Mouse (Mus musculus): ENCODE measurements around the gene Cnp. TPM values are rescaled to one million over a fixed set of nuclear protein-coding genes. Genes with fewer than 3 reads are reported as not detected.
"Not testable (repeated sequence)": the region's sequence is repeated elsewhere in the genome, so short reads cannot be mapped to it uniquely, and the experiment has no call there.

Gene Cnp
- polyA plus RNA-seq, 1 experiment, result 97.4 TPM

DNA sequence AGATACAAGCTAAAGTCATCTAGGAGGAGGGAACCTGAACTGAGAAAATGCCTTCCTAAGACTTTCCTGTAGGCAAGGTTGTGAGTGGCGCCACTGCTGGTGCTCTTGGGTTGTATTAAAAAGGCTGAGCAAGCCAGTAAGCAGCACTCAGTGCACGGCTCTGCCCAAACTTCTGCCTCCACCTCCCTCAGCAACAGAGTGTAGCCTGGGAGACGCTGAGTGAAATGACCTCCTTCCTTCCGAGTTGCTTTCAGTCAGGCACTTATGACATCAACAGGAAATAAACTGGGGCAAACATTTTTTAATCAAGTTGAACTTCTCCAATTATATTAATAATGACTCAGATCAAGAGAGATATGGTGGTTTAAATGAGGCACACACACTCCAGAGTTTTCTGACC is 34.1 kb downstream of the Cnp start:
- WGBS, result 43% methylated on average over 4 of the region's 4 CpGs
- DNase-seq (ENCODE audit: low read depth in 1 of 2, low spot score in 2 of 2), result no peak
- Histone ChIP-seq H3K4me1 (ENCODE audit: control insufficient read depth, insufficient read depth, insufficient read length) (peaks cover 5% of the 10 kb centered on the region; the same call in 1 of the 2 replicates), H3K27ac (ENCODE audit: insufficient read depth, low read length) (peak overlapping the region; percentile 67), H3K4me3 (ENCODE audit: extremely low read depth, insufficient read depth, insufficient read length) (no peak overlapping the region), H3K27me3 (ENCODE audit: control insufficient read depth, insufficient read depth, low read length) (no peaks in the 10 kb centered on the region), H3K36me3 (ENCODE audit: control insufficient read depth, insufficient read depth, low read length) (peaks cover 9% of the 10 kb centered on the region)
- TF ChIP-seq POLR2A (IDR thresholded peaks at IDR 0.05; ENCODE audit: low read depth, low read length) (no peak), CTCF (IDR thresholded peaks at IDR 0.05; ENCODE audit: extremely low read depth, insufficient read depth, insufficient read length, insufficient replicate concordance) (no peak)

- Histone ChIP-seq H3K27ac (ENCODE audit: insufficient read depth, low read length) (peak overlapping the region; percentile 45), H3K4me1 (ENCODE audit: control insufficient read depth, insufficient read depth, insufficient read length) (peaks cover 5% of the 10 kb centered on the region; the same call in 1 of the 2 replicates), H3K36me3 (ENCODE audit: control insufficient read depth, insufficient read depth, low read length) (peaks cover 9% of the 10 kb centered on the region), H3K4me3 (ENCODE audit: extremely low read depth, insufficient read depth, insufficient read length) (no peak overlapping the region), H3K27me3 (ENCODE audit: control insufficient read depth, insufficient read depth, low read length) (no peaks in the 10 kb centered on the region)
- 80% methylated on average over 5 of the region's 5 CpGs for WGBS
- TF ChIP-seq CTCF (IDR thresholded peaks at IDR 0.05; ENCODE audit: extremely low read depth, insufficient read depth, insufficient read length, insufficient replicate concordance), result no peak
- TF ChIP-seq POLR2A (IDR thresholded peaks at IDR 0.05; ENCODE audit: low read depth, low read length), result no peak
- DNase-seq (ENCODE audit: low read depth in 1 of 2, low spot score in 2 of 2), result no peak
These were observed 34.8 kb downstream of the Cnp start for GRCm38 (mm10) chr11:100609355-100609996.

- Histone ChIP-seq H3K27ac (ENCODE audit: insufficient read depth, low read length) (peak overlapping the region; percentile 59), H3K4me1 (ENCODE audit: control insufficient read depth, insufficient read depth, insufficient read length) (peaks cover 5% of the 10 kb centered on the region; the same call in 1 of the 2 replicates), H3K27me3 (ENCODE audit: control insufficient read depth, insufficient read depth, low read length) (no peaks in the 10 kb centered on the region), H3K4me3 (ENCODE audit: extremely low read depth, insufficient read depth, insufficient read length) (no peak overlapping the region), H3K36me3 (ENCODE audit: control insufficient read depth, insufficient read depth, low read length) (peaks cover 8% of the 10 kb centered on the region)
- no peak for DNase-seq (ENCODE audit: low read depth in 1 of 2, low spot score in 2 of 2)
- no peak for TF ChIP-seq CTCF (IDR thresholded peaks at IDR 0.05; ENCODE audit: extremely low read depth, insufficient read depth, insufficient read length, insufficient replicate concordance)
- no peak for TF ChIP-seq POLR2A (IDR thresholded peaks at IDR 0.05; ENCODE audit: low read depth, low read length)
- 65% methylated on average over 9 of the region's 9 CpGs for WGBS
These were observed 35.4 kb downstream of the Cnp start for GRCm38 (mm10) chr11:100609997-100610680.

- 74% methylated on average over 6 of the region's 6 CpGs for WGBS
- TF ChIP-seq CTCF (IDR thresholded peaks at IDR 0.05; ENCODE audit: extremely low read depth, insufficient read depth, insufficient read length, insufficient replicate concordance), result peak; percentile 31; the same call in 1 of the 2 replicates
- TF ChIP-seq POLR2A (IDR thresholded peaks at IDR 0.05; ENCODE audit: low read depth, low read length), result no peak
- DNase-seq (ENCODE audit: low read depth in 1 of 2, low spot score in 2 of 2), result no peak
- Histone ChIP-seq H3K4me1 (ENCODE audit: control insufficient read depth, insufficient read depth, insufficient read length) (peaks cover 7% of the 10 kb centered on the region; the same call in 1 of the 2 replicates), H3K4me3 (ENCODE audit: extremely low read depth, insufficient read depth, insufficient read length) (no peak overlapping the region), H3K27me3 (ENCODE audit: control insufficient read depth, insufficient read depth, low read length) (no peaks in the 10 kb centered on the region), H3K36me3 (ENCODE audit: control insufficient read depth, insufficient read depth, low read length) (peaks cover 8% of the 10 kb centered on the region), H3K27ac (ENCODE audit: insufficient read depth, low read length) (0 out of 2 replicates have a peak overlapping the region, but pooled peaks have one; percentile 0)
These were observed 36.9 kb downstream of the Cnp start for GRCm38 (mm10) chr11:100611627-100612026.

DNA sequence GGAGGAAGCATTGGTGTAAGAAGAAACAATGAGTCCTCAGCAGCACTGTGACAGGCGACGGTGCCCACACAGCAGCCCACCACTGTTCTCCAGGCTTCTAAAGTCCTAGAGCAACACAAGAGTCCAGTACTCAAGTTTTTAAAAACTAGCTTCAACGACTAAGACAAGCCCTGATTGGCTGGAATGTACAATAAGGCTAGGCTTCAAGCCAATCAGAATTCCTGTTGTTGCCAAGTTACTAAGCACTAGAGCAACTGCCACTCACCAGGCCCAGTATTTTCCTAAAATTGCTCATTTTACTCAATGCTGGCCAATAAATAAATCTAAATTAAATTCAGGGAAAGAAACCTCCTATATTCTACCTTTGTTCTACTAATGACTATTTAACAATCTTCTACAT is 38.5 kb downstream of the Cnp start:
- no peak for DNase-seq (ENCODE audit: low read depth in 1 of 2, low spot score in 2 of 2)
- TF ChIP-seq CTCF (IDR thresholded peaks at IDR 0.05; ENCODE audit: extremely low read depth, insufficient read depth, insufficient read length, insufficient replicate concordance) (no peak), POLR2A (IDR thresholded peaks at IDR 0.05; ENCODE audit: low read depth, low read length) (no peak)
- Histone ChIP-seq H3K4me3 (ENCODE audit: extremely low read depth, insufficient read depth, insufficient read length) (no peak overlapping the region), H3K27me3 (ENCODE audit: control insufficient read depth, insufficient read depth, low read length) (no peaks in the 10 kb centered on the region), H3K36me3 (ENCODE audit: control insufficient read depth, insufficient read depth, low read length) (peaks cover 2% of the 10 kb centered on the region), H3K4me1 (ENCODE audit: control insufficient read depth, insufficient read depth, insufficient read length) (peaks cover 10% of the 10 kb centered on the region), H3K27ac (ENCODE audit: insufficient read depth, low read length) (no peak overlapping the region)
- 85% methylated on average over 3 of the region's 3 CpGs for WGBS

GRCm38 (mm10) chr11:100616332-100616731 is 41.6 kb downstream of the Cnp start:
- Histone ChIP-seq H3K4me3 (ENCODE audit: extremely low read depth, insufficient read depth, insufficient read length) (no peak overlapping the region), H3K27ac (ENCODE audit: insufficient read depth, low read length) (no peak overlapping the region), H3K36me3 (ENCODE audit: control insufficient read depth, insufficient read depth, low read length) (no peaks in the 10 kb centered on the region), H3K4me1 (ENCODE audit: control insufficient read depth, insufficient read depth, insufficient read length) (peaks cover 10% of the 10 kb centered on the region), H3K27me3 (ENCODE audit: control insufficient read depth, insufficient read depth, low read length) (no peaks in the 10 kb centered on the region)
- TF ChIP-seq POLR2A (IDR thresholded peaks at IDR 0.05; ENCODE audit: low read depth, low read length), result no peak
- no peak for DNase-seq (ENCODE audit: low read depth in 1 of 2, low spot score in 2 of 2)
- 89% methylated on average over 5 of the region's 5 CpGs for WGBS

GRCm38 (mm10) chr11:100616836-100617235 is 42.1 kb downstream of the Cnp start:
- not testable (repeated sequence) for DNase-seq (ENCODE audit: low read depth in 1 of 2, low spot score in 2 of 2); H3K27me3 ChIP-seq (ENCODE audit: control insufficient read depth, insufficient read depth, low read length); H3K4me3 ChIP-seq (ENCODE audit: extremely low read depth, insufficient read depth, insufficient read length); H3K27ac ChIP-seq (ENCODE audit: insufficient read depth, low read length); H3K36me3 ChIP-seq (ENCODE audit: control insufficient read depth, insufficient read depth, low read length); H3K4me1 ChIP-seq (ENCODE audit: control insufficient read depth, insufficient read depth, insufficient read length)
- 88% methylated on average over 7 of the region's 7 CpGs for WGBS

All from spleen, adult 2 months (tissue).